Mouse (Mus musculus): Measurements from ENCODE around the gene Mag. TPM values are rescaled to one million over a fixed set of nuclear protein-coding genes. Genes with fewer than 3 reads are reported as not detected.
"Not testable (repeated sequence)": the region's sequence is repeated elsewhere in the genome, so short reads cannot be mapped to it uniquely, and the experiment has no call there.

The Mag gene
- 0.83 TPM in 1 of 2 replicates, not detected in the other for total RNA-seq (2014; fragmentation: Nextera tagmentation)
- total RNA-seq (2017) = not detected in 2 replicates

DNA sequence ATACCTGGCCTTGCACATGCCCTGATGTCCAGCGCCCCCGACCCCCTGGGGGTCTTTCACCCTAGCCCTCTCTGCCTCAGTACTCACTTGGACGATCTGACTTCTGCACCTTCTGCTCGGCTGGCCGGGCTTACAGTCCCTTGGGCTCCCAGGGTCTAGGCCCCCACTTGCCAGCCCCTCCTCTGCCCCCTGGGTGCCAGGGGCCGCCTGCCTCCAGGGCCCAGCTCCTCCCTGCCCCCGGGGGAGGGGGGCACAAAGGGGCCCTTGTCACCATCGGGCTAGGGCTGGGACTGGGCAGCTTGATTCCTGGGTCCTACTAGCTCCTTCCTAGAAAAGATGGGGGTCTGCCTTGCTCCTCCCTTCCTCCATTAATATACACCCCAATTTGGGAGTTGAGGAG lies at the start of gene Mag:
Mag (minus strand) TSS at position 142 of the 400 bp plus-strand sequence.
- ATAC-seq (replicated peaks; ENCODE audit: low FRiP score, low TSS enrichment, poor library complexity, severe bottlenecking) = no peak

DNA sequence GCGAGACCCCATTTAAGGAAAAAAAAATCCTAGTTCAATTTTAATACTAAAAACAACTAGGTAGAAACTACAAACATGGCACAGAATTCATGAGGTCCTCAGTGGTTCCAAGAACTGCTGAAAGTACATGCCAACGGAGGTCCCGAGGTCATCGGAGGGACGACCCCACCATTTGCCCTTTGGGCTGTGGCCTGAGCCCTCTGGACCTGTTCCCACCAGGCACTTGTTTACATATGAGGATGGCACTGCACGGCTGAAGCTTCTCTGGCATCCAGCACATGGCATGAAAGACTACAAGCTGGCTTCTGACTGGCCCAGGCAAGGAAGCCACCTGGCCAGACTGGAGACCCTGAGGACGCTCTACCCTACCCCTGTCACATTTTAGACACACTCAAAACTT lies 49.7 kb upstream of the Mag start:
- no peak for ATAC-seq (replicated peaks; ENCODE audit: low FRiP score, low TSS enrichment, poor library complexity, severe bottlenecking)

DNA sequence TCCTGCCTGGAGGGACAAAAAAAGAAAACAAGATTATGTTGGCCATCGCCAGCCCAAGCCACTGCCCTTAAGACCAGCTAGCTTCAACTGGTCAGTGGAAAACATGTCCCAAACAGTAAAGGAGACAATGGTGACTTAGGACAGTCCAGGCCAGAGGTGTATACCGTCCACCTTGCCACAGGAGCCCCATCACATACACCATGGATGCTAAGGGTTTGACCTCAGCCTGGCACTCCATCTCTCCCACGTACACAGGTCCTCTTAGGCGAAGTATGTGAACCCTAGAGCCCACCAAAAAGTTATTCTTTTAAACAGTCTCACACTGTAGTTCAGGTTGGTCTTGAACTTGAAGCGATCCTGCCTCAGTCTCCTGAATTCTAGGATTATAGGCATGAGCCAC lies 48.2 kb upstream of the Mag start:
- no peak for ATAC-seq (replicated peaks; ENCODE audit: low FRiP score, low TSS enrichment, poor library complexity, severe bottlenecking)

DNA sequence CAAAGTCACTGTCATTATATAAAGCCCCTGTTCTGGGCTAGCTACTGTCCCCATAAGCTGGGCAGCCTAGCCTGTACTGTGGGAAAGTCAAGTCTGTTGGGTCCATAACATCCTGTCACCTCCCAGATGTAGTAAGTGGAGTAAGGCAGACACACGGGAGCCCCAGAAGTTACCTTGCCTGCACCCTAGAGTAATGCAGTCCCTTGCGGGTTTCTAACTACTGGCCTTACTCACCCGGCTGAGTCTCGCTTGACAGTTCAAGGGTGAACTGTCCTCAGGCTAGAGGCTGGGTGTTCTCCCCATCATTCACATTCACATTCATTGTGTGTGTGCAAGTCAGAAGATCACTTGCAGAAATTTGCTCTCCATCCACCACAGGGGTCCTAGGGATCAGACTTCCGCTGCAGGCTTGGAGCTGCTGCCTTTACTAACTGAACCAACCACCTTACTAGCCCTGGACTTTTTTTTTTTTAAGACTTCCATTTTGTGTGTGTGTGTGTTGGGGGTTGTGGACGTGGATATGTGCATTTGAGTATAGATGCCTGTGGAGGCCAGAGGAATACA lies 45.2 kb upstream of the Mag start:
- no peak for ATAC-seq (replicated peaks; ENCODE audit: low FRiP score, low TSS enrichment, poor library complexity, severe bottlenecking)

DNA sequence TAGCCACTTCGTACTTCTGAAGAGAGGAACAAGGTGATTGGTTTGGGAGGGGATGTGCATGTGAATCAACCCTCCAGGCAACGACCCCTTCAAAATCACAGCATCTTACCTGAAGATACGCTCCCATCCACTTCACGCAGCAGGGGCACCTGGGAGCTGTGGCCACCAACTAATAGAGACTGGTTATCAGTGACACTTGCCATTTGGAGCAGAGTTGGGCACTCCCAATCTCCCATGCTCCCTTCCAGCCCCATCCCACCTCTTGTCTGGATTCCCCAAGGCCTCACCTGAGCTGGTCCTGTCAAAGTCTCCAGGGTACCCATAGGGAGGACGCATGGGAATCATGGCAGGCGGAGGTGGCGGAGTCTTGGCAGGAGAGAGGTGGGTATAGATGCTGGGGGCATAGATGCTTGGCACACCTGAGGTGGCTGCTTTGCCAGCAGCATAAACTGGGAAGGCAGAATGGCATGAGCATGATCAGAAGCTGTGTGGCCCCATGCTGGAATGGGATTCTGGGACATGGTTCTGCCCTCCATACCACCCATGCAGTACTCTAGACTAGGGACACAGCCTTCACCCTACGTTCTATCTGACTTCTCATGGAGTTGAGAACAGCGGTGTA lies 44.3 kb upstream of the Mag start:
- no peak for ATAC-seq (replicated peaks; ENCODE audit: low FRiP score, low TSS enrichment, poor library complexity, severe bottlenecking)

DNA sequence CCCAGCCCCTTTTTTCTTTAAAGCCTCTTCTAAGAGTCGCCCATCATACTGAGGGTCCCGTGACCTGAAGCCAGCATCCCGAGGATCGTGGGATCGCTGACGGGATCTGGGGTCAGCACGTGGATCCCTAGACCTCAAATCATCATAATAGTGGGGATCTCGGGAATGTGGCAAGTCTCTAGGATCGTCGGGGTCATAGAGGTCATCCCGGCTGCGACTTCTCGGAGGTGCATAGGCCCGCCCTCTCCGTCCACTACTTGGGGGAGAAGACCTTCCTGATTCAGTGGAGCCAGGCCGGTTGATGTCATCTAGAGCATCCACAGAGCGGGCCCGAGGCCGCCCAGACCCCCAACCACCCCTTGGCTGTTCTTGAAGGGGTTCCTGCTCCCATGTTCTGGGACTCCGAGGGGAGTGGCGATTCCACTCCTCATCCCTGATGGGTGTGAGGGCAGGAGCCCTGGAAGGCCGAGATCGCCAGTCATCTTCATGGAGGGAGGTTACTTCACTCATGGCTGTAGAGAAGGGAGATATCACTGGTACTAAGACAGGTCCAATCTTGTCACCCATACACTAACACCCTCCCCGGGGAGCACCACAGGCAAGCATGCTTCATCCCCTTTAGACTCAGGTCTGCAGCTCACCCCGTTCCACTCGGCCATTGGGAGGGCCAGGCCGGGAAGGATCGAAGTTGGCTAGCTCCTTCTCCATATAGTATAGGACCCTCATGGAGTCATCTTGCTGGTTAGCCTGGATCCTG lies 43.6 kb upstream of the Mag start:
- no peak for ATAC-seq (replicated peaks; ENCODE audit: low FRiP score, low TSS enrichment, poor library complexity, severe bottlenecking)

DNA sequence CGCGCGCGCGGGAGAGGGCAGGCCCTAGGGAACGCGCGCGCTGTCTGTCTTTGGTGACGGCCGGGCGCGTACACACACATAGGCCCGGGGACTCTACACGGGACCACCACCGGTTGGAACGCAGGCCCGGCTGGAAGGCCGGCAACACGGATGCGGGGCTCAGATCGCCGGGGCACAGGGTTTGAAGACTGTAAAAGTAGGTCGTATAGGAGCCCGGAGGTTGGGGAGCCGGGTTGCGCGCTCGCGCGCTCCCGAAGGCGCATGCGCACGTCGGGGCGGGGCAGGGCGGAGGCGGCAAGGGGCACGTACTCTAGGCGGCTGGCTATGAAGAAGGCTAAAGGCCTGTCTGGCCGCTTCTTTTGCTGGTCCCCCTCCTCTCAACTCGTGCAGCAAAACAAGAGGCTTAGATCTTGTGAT lies 42.7 kb upstream of the Mag start:
- peak; percentile 60 for ATAC-seq (replicated peaks; ENCODE audit: low FRiP score, low TSS enrichment, poor library complexity, severe bottlenecking)

DNA sequence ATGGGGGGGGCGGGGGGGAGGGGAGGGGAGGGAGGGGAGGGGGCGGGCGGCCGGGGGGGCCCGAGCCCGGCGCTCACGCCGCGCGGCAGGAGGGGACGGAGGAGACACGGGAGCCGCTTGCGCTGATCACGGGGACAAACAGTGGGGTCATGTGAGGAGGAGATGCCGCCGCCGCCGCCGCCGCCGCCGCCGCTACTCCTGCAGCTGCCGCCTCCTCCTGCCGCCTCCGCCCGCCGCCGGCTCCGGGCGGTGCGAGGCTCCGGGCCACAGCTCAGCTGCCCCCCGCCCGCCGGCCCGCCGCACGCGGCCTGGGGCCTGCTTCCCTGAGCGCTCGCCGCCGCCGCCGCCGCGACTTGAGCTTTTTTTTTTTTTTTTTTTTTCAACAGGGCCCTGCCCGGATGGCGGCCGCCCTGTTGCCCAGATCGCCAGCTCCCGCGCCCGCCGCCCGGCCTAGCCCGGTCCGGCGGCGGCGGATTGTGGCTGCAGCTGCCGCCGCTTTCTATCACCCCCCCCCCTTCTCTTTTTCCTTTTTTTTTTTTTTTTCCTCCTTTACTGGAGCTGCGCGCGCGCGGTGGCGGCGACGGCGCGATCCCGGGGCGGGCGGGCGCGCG lies 42.2 kb upstream of the Mag start, which contains the start of gene Usf2:
Usf2 (minus strand) TSS at position 48 of the 611 bp plus-strand sequence.
- peak; percentile 66 for ATAC-seq (replicated peaks; ENCODE audit: low FRiP score, low TSS enrichment, poor library complexity, severe bottlenecking)

DNA sequence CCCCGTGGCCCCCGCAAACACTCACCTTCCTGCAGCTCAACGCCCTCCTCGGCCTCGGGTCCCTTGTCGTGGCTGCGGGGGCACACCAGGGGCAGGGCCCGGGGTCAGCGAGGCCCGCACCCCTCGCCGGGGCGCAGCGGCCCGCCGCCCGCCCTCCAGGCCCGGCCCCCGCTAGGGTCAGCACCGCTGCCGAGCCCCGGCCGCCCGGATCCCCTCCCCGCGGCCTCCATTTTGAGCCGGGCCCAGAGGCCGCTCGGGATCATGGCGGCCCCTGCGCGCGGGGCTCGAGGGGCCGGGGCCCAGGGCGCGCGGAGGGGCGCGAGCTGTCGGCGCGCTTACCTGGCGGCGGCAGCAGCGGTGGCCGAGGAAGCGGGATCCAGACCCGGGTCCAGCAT lies 41.7 kb upstream of the Mag start:
- ATAC-seq (replicated peaks; ENCODE audit: low FRiP score, low TSS enrichment, poor library complexity, severe bottlenecking) = no peak

DNA sequence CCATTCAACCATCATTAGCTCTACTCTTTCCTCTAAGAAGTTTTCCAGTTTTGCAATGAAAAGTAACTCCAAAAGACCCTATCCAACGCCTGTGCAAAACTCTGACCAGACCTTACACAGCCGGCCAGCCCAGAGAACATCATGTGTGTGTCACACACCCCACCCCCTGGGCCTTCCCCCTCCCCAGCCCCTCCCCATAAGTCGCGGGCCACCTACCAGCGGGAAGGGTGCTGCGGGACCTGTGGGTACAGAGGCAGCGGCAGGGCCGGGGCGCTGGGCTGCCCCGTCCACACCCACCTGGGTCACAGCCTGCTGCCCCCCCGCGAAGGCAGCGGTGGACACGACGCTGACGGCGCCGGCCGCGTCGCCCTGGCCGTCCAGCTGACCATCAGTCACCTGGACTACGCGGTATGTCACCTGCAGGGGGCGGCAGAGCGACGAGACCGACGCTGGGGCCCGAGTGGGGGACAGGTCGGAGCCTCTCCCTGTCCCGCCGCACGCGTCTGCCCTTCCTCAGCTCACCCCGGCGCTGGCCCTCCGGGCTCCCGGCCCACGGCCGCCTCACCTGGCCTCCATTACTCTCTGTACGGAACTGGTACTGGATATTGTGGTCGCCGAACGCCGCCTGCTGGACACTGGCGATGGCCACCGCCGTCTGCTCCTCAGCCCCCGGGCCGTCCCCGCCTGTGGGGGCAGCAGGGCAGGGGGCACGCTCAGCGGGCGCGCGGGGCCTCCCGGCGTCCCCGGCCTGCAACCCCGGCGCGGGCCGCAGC lies 41.1 kb upstream of the Mag start:
- ATAC-seq (replicated peaks; ENCODE audit: low FRiP score, low TSS enrichment, poor library complexity, severe bottlenecking) = peak; percentile 60

DNA sequence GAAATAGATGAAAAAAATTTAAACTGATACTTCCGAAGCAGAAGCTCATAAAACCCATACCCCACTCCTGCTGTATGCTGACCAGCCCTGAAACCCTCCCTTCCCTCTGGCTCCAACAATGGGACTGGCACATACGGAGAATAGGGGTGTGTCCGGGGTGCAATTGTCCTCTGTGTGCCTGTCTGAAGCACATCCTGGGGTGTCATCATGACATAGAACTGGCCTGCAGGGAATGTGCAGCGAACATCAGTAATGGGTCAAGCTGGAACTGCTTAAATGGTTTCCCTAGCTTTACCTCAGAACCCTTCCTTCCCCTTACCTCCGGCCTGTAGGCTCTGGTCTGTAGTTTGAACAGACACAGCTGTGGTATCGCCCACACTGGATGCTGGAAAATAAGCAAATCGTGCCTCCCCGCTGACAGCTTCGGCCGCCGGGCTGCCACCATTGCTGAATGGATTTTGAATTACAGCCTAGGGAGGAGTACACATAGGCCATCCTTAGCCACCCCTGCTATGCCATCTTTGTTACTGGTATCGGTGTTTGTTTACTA lies 40.4 kb upstream of the Mag start:
- ATAC-seq (replicated peaks; ENCODE audit: low FRiP score, low TSS enrichment, poor library complexity, severe bottlenecking) = no peak

DNA sequence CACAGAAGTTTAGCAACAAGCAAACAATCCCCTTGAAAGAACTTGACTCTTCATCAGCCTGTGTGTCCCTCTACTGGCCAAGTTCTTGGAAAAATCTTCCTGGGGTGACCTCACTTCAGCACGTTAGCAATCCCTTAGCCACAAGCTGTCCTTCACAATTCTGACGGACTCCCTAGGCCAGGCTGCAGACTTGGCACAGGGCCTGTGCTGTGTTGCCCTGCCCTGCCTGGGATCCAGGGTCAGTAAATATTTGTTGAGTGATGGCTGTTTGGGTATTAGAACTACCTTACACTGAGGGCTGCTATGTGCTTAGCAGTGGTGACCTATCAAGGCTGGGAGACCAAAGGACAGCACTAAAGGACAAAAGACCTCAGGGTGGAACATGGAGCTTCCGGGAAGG lies 39.4 kb upstream of the Mag start:
- ATAC-seq (replicated peaks; ENCODE audit: low FRiP score, low TSS enrichment, poor library complexity, severe bottlenecking) = no peak

DNA sequence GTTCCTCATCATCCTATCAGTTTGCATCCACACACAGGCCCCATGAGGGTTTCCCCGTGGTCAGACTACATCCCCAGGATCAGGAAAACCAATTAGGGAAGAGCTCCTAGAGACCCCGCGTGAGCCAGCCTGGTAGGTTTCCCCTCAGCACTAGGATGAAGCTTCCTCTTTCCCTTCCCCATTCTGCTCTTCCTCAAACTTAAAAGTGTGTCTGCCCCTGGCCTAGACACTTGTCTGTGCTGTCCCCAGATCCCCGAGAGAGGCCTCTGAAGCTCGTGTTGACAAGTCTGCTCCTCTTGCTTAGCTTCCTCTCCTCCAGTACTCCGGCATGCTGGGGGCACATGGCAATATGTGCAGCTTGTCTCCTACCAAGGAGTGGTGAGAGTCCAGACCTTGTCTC lies 38.8 kb upstream of the Mag start:
- ATAC-seq (replicated peaks; ENCODE audit: low FRiP score, low TSS enrichment, poor library complexity, severe bottlenecking) = no peak

DNA sequence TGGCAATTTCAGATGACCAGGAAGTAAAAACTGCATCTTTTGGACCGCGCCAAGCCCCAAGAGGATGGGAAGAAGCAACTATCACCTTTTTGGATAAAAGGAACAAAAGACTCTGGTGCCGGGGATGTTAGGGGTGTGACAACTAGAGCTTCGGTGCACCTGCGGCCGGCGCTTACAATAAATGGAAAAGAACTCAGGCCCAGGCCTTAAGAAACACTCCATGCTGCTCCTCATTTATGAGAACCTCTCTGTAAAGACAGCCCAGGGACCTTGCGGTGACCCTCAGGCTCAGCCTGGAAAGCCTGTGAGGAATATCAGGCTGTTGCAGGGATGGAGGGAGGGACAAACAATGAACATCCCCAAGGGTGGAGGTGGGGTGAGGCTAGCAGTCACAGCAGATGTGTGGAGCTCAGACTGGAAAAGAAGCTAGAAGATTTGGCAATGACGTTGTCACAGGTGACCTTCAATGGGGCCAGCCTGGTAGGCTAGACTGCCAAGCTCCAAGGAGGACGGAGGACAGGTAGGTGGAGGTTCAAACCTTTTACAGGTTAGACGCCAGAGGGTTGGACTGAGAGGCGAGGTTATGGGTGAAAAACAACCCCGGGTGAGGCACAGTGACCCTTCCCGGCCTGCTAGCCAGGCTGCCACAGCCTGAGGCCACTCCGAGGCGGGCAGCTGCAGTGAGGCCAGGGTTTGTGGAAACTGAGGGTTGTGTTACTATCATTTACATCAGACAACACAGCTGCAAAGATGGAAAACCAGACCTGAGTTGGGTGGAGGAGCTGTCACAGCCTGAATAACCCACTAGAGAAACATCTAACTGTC lies 38.0 kb upstream of the Mag start:
- ATAC-seq (replicated peaks; ENCODE audit: low FRiP score, low TSS enrichment, poor library complexity, severe bottlenecking) = no peak

DNA sequence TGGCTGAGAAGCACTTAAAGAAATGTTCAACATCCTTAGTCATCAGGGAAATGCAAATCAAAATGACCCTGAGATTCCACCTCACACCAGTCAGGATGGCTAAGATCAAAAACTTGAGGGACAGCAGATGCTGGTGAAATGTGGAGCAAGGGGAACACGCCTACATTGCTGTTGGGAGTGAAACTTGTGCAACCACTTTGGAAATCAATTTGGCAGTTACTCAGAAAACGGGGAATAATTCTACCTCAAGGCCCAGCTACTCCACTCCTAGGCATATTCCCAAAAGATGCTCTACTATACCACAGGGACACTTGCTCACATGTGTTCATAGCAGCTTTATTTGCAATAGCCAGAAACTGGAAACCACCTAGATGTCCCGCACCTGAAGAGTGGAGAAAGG lies 35.2 kb upstream of the Mag start:
- ATAC-seq (replicated peaks; ENCODE audit: low FRiP score, low TSS enrichment, poor library complexity, severe bottlenecking) = not testable (repeated sequence)

DNA sequence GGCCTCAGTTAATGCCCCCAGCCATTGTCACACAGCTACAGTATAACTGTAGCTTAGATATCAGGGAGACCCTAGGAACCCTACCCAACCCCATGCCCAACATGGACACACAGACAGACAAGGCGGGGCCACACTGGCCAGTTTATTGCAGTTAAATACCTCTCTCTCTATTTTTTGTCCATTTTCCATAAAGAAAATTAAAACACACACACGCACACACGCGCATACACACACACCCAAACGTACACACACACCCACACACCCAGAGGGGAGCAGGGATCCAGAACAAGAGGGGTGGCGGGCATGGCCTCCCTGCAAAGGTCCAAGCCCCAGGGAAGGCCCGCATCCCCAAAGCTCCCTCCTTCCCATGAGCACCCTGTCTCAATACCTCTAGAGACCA lies 31.2 kb upstream of the Mag start:
- no peak for ATAC-seq (replicated peaks; ENCODE audit: low FRiP score, low TSS enrichment, poor library complexity, severe bottlenecking)

DNA sequence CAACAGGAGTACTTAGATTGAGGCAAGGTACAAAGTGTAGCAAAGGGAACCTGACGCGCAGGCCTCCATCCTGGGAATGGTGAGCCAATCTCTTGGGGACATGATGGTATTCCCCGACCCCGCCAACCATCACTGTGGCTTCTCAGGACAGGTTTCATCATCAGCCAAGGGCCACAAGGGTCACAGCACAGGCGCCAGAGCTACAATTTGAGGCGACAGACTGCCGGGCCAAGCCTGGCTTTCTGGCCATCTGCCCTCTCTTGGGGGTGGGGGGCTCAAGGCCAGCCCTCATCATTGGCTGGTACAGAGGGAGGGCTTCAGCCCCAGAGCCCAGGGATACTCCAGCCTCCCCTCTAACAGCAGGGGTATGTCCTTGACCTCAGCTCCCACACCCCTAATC lies 30.8 kb upstream of the Mag start:
- not testable (repeated sequence) for ATAC-seq (replicated peaks; ENCODE audit: low FRiP score, low TSS enrichment, poor library complexity, severe bottlenecking)

DNA sequence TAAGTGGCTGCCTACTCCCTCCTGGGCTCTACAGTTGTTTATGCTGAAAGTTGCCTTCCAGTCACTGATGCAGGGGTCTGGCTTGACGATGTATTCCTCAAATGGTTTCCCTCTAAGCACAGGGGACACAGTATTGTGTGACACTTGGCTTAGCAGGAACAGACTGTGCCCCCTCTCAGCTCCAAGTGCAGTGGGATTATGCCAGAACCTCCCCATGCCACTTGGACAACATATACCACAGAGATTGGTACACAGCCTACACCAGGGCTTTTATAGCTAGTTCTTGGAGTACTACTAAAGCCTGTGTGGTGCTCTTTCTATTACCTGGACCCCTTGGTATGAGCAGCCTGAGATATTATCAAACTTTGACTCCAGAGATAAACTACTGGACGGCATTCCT lies 30.0 kb upstream of the Mag start:
- not testable (repeated sequence) for ATAC-seq (replicated peaks; ENCODE audit: low FRiP score, low TSS enrichment, poor library complexity, severe bottlenecking)
